Mouse (Mus musculus) inflammation-experienced regulatory T-cells, adult 6 months (primary cell): ENCODE measurements at regions not wholly inside any gene's neighbourhood (a gene's known extent, or its start where the extent isn't known, plus 50 kb on each side); places are given as distances from the start of the nearest gene placed in this dataset.
"Not testable (repeated sequence)": the region's sequence is repeated elsewhere in the genome, so short reads cannot be mapped to it uniquely, and the experiment has no call there.

Source experiments
- ATAC-seq: one replicate; pipeline ENCODE4 v1.8.0; 2017

GRCm38 (mm10) chr7:82047456-82047855 lies 55.4 kb upstream of the Bnc1 start:
- ATAC-seq, result no peak

- no peak for ATAC-seq
These were observed 61.3 kb upstream of the Bnc1 start for GRCm38 (mm10) chr7:82053411-82053810.

- no peak for ATAC-seq
These were observed 64.6 kb upstream of the Bnc1 start for GRCm38 (mm10) chr7:82056551-82057230.

GRCm38 (mm10) chr7:82063407-82063806 lies 71.3 kb upstream of the Bnc1 start:
- ATAC-seq, result no peak

- ATAC-seq, result no peak
These were observed 77.7 kb upstream of the Bnc1 start for GRCm38 (mm10) chr7:82069629-82070450.

GRCm38 (mm10) chr7:82070946-82071727 lies 79.0 kb upstream of the Bnc1 start:
- no peak for ATAC-seq

GRCm38 (mm10) chr7:82075359-82075758 lies 83.3 kb upstream of the Bnc1 start:
- no peak for ATAC-seq

- ATAC-seq, result no peak
These were observed 89.8 kb upstream of the Bnc1 start for GRCm38 (mm10) chr7:82081851-82082250.

- no peak for ATAC-seq
These were observed 90.8 kb upstream of the Sh3gl3 start for GRCm38 (mm10) chr7:82082883-82083282.

GRCm38 (mm10) chr7:82084473-82084872 lies 89.2 kb upstream of the Sh3gl3 start:
- no peak for ATAC-seq

- ATAC-seq, result no peak
These were observed 88.4 kb upstream of the Sh3gl3 start for GRCm38 (mm10) chr7:82085205-82085604.

GRCm38 (mm10) chr7:82098136-82098535 lies 75.5 kb upstream of the Sh3gl3 start:
- no peak for ATAC-seq

- no peak for ATAC-seq
These were observed 72.3 kb upstream of the Sh3gl3 start for GRCm38 (mm10) chr7:82101314-82101713.

GRCm38 (mm10) chr7:82105631-82106030 lies 68.0 kb upstream of the Sh3gl3 start:
- no peak for ATAC-seq

- not testable (repeated sequence) for ATAC-seq
These were observed 64.5 kb upstream of the Sh3gl3 start for GRCm38 (mm10) chr7:82109141-82109540.

GRCm38 (mm10) chr7:82109550-82109949 lies 64.1 kb upstream of the Sh3gl3 start:
- no peak for ATAC-seq

GRCm38 (mm10) chr7:82109977-82110376 lies 63.7 kb upstream of the Sh3gl3 start:
- ATAC-seq, result peak; percentile 72

GRCm38 (mm10) chr7:82112046-82112445 lies 61.6 kb upstream of the Sh3gl3 start:
- no peak for ATAC-seq

GRCm38 (mm10) chr7:82115646-82116045 lies 58.0 kb upstream of the Sh3gl3 start:
- ATAC-seq, result no peak

- ATAC-seq, result no peak
These were observed 54.4 kb upstream of the Sh3gl3 start for GRCm38 (mm10) chr7:82119266-82119665.

GRCm38 (mm10) chr7:82119866-82120265 lies 53.8 kb upstream of the Sh3gl3 start:
- ATAC-seq, result no peak

- ATAC-seq, result no peak
These were observed 51.9 kb upstream of the Sh3gl3 start for GRCm38 (mm10) chr7:82121746-82122145.
